Mouse (Mus musculus) retina, embryonic 14.5 days (tissue): ENCODE measurements at regions not wholly inside any gene's neighbourhood (a gene's known extent, or its start where the extent isn't known, plus 50 kb on each side); places are given as distances from the start of the nearest gene placed in this dataset.
A peak's percentile ranks its signal among the peaks of the same experiment; 100 is the strongest.

Experiments used
- DNase-seq: peaks from one replicate; pipeline ENCODE4 v3.0.0-alpha.2; 2015; ENCODE audit warnings: low spot score

- DNase-seq, result no peak
Observed at GRCm38 (mm10) chr1:6059090-6059489, 1251.4 kb downstream of the Gm37988 start.

GRCm38 (mm10) chr1:6076543-6076942 is 1268.9 kb downstream of the Gm37988 start:
- peak; percentile 19 for DNase-seq

GRCm38 (mm10) chr1:6081876-6082275 is 1274.2 kb downstream of the Gm37988 start:
- no peak for DNase-seq

- no peak for DNase-seq
Observed at GRCm38 (mm10) chr1:6094162-6094934, 1286.7 kb downstream of the Gm37988 start.

GRCm38 (mm10) chr1:6117557-6117956 is 1309.9 kb downstream of the Gm37988 start:
- DNase-seq, result no peak

GRCm38 (mm10) chr1:6135066-6135465 is 1327.4 kb downstream of the Gm37988 start:
- peak; percentile 69 for DNase-seq

- DNase-seq, result no peak
Observed at GRCm38 (mm10) chr1:6140245-6140644, 1332.6 kb downstream of the Gm37988 start.

- no peak for DNase-seq
Observed at GRCm38 (mm10) chr1:6142816-6143215, 1335.1 kb downstream of the Gm37988 start.

- DNase-seq, result no peak
Observed at GRCm38 (mm10) chr1:6143891-6144290, 1336.2 kb downstream of the Gm37988 start.

- DNase-seq, result peak; percentile 5
Observed at GRCm38 (mm10) chr1:6152436-6152835, 1344.7 kb downstream of the Gm37988 start.
